In the genomic region with DNA sequence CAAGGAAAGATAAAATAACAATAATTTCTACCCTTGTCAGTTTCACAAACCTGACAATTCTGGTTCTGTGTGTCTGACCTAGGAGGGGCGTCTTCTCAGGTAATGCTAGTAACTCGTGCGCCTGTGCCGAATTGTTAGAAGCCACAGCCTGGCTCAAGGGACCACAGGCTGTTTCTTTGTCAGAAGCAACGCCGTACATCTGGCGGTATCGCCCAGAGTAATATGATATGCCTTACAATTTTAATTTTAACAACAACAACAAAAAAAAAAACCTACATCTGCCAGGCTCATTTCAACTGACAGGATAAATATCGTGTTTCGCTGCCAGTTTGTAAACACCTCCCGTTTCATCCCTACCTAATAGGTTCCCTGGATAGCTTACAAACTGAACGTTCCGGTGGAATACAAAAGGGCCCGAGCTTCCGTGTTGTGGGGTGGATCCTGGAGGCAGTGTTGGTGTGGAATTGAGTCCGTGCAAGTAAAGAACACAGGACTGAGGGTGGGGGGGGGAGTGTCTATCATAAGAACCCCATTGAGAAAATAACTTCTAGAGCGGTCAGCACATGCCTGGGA, we compare ENCODE assay signal across 19 mouse cellular contexts.
DNase-seq lines count a peak whose midpoint lies in the region; ATAC-seq and TF ChIP-seq lines count a peak whose summit lies in the region.
"Had no signal": no experiment of that assay in that cellular context is flagged by ENCODE, and none has a peak within 500 bp of the region (broad histone marks: within the 10 kb centered on the region; RNA-seq: fewer than 3 reads in every experiment).

No protein-coding gene starts in this region.

- H3K4me3 ChIP-seq in embryonic facial prominence, embryonic 11.5 days (ENCODE audit: low read depth, low read length), result no peak overlapping the region
- H3K4me3 ChIP-seq in embryonic facial prominence, embryonic 10.5 days, result no peak overlapping the region
- no peak overlapping the region for H3K4me3 ChIP-seq in forebrain, postnatal 0 days (ENCODE audit: low read depth, low read length)
- H3K4me3 ChIP-seq in forebrain, embryonic 12.5 days (replicated peaks), result no peak overlapping the region
- H3K4me3 ChIP-seq in midbrain, embryonic 14.5 days (replicated peaks; ENCODE audit: low read depth, low read length), result no peak overlapping the region
- no peak overlapping the region for H3K4me3 ChIP-seq in midbrain, embryonic 15.5 days
- no peak overlapping the region for H3K4me3 ChIP-seq in embryonic facial prominence, embryonic 14.5 days (ENCODE audit: low read depth, low read length)
- H3K4me3 ChIP-seq: heart, embryonic 12.5 days had no signal

- no peaks in the 10 kb centered on the region for H3K27me3 ChIP-seq in embryonic facial prominence, embryonic 11.5 days (ENCODE audit: control insufficient read depth, insufficient read depth, low read length)
- no peaks in the 10 kb centered on the region for H3K27me3 ChIP-seq in embryonic facial prominence, embryonic 10.5 days (replicated peaks; ENCODE audit: low read depth, poor library complexity, severe bottlenecking)
- H3K27me3 ChIP-seq in forebrain, postnatal 0 days (ENCODE audit: insufficient read depth, low read length), result no peaks in the 10 kb centered on the region
- H3K27me3 ChIP-seq in forebrain, embryonic 12.5 days, result no peaks in the 10 kb centered on the region
- H3K27me3 ChIP-seq in midbrain, embryonic 14.5 days (ENCODE audit: control insufficient read depth, insufficient read depth, low read length), result no peaks in the 10 kb centered on the region
- H3K27me3 ChIP-seq in midbrain, embryonic 15.5 days (replicated peaks), result no peaks in the 10 kb centered on the region
- H3K27me3 ChIP-seq in embryonic facial prominence, embryonic 14.5 days (replicated peaks; ENCODE audit: control insufficient read depth, insufficient read depth, low read length), result no peaks in the 10 kb centered on the region
- H3K27me3 ChIP-seq: heart, embryonic 12.5 days had no signal

- ATAC-seq in embryonic facial prominence, embryonic 11.5 days (replicated peaks; ENCODE audit: insufficient number of reproducible peaks, low FRiP score, low TSS enrichment, low read depth), result no peak
- no peak for ATAC-seq in forebrain, postnatal 0 days
- ATAC-seq in forebrain, embryonic 12.5 days (ENCODE audit: low FRiP score), result no peak
- no peak for ATAC-seq in midbrain, embryonic 14.5 days (ENCODE audit: low FRiP score, low TSS enrichment)
- ATAC-seq in midbrain, embryonic 15.5 days (replicated peaks), result no peak
- ATAC-seq in embryonic facial prominence, embryonic 14.5 days (ENCODE audit: low read depth), result peak; percentile 70; the same call in 1 of the 2 replicates
- ATAC-seq: CD4-positive, CD25-positive, alpha-beta regulatory T cell, adult 4 months; hindbrain, embryonic 16.5 days; inflammation-experienced regulatory T-cells, adult 6 months; intestine, postnatal 0 days had no signal

- H3K9me3 ChIP-seq in embryonic facial prominence, embryonic 11.5 days (replicated peaks; ENCODE audit: control insufficient read depth, low read length), result no peaks in the 10 kb centered on the region
- H3K9me3 ChIP-seq in embryonic facial prominence, embryonic 10.5 days, result no peaks in the 10 kb centered on the region
- H3K9me3 ChIP-seq in forebrain, postnatal 0 days (ENCODE audit: low read length), result no peaks in the 10 kb centered on the region
- no peaks in the 10 kb centered on the region for H3K9me3 ChIP-seq in forebrain, embryonic 12.5 days
- no peaks in the 10 kb centered on the region for H3K9me3 ChIP-seq in midbrain, embryonic 14.5 days (ENCODE audit: control insufficient read depth, low read length)
- no peaks in the 10 kb centered on the region for H3K9me3 ChIP-seq in midbrain, embryonic 15.5 days
- no peaks in the 10 kb centered on the region for H3K9me3 ChIP-seq in embryonic facial prominence, embryonic 14.5 days (ENCODE audit: control insufficient read depth, low read length)
- H3K9me3 ChIP-seq: heart, embryonic 12.5 days had no signal

- DNase-seq in embryonic facial prominence, embryonic 11.5 days (ENCODE audit: low spot score), result peak; percentile 11
- DNase-seq in embryonic facial prominence, embryonic 10.5 days (ENCODE audit: low spot score), result no peak
- peak; percentile 13 for DNase-seq in forebrain, postnatal 0 days
- DNase-seq in midbrain, embryonic 14.5 days, result peak; percentile 28
- peak; percentile 51 for DNase-seq in embryonic facial prominence, embryonic 14.5 days (ENCODE audit: low spot score)
- DNase-seq in thymus, postnatal 14 days, result no peak
- DNase-seq: adrenal gland, postnatal 14 days; B cell, adult 2 months; cerebellum, adult 2 months; cerebellum, postnatal 10 days; gastrocnemius, postnatal 10 days; kidney, adult 8-10 months had no signal

- TF ChIP-seq CTCF in forebrain, postnatal 0 days (IDR thresholded peaks at IDR 0.05; ENCODE audit: low read depth), result no peak

- no peak overlapping the region for H3K9ac ChIP-seq in embryonic facial prominence, embryonic 11.5 days (replicated peaks; ENCODE audit: low read length)
- H3K9ac ChIP-seq in forebrain, postnatal 0 days, result no peak overlapping the region
- no peak overlapping the region for H3K9ac ChIP-seq in forebrain, embryonic 12.5 days
- no peak overlapping the region for H3K9ac ChIP-seq in midbrain, embryonic 14.5 days (replicated peaks; ENCODE audit: low read length)
- H3K9ac ChIP-seq in midbrain, embryonic 15.5 days, result no peak overlapping the region
- no peak overlapping the region for H3K9ac ChIP-seq in embryonic facial prominence, embryonic 14.5 days (ENCODE audit: low read depth, low read length)
- H3K9ac ChIP-seq: heart, embryonic 12.5 days had no signal

- H3K27ac ChIP-seq in embryonic facial prominence, embryonic 11.5 days (replicated peaks; ENCODE audit: low read depth, low read length), result no peak overlapping the region
- H3K27ac ChIP-seq in embryonic facial prominence, embryonic 10.5 days (replicated peaks), result no peak overlapping the region
- 0 out of 2 replicates have a peak overlapping the region, but pooled peaks have one; percentile 21 for H3K27ac ChIP-seq in forebrain, postnatal 0 days (ENCODE audit: low read depth, low read length)
- H3K27ac ChIP-seq in forebrain, embryonic 12.5 days, result no peak overlapping the region
- no peak overlapping the region for H3K27ac ChIP-seq in midbrain, embryonic 14.5 days (replicated peaks; ENCODE audit: low read depth, low read length)
- H3K27ac ChIP-seq in midbrain, embryonic 15.5 days, result no peak overlapping the region
- H3K27ac ChIP-seq in embryonic facial prominence, embryonic 14.5 days (replicated peaks; ENCODE audit: low read depth, low read length), result no peak overlapping the region

- no peaks in the 10 kb centered on the region for H3K4me1 ChIP-seq in embryonic facial prominence, embryonic 11.5 days (ENCODE audit: control insufficient read depth, insufficient read depth, low read length)
- 0 out of 2 replicates have a peak, but pooled peaks cover 8% of the 10 kb centered on the region for H3K4me1 ChIP-seq in embryonic facial prominence, embryonic 10.5 days
- no peaks in the 10 kb centered on the region for H3K4me1 ChIP-seq in forebrain, postnatal 0 days (ENCODE audit: insufficient read depth)
- H3K4me1 ChIP-seq in forebrain, embryonic 12.5 days, result peaks cover 5% of the 10 kb centered on the region
- no peaks in the 10 kb centered on the region for H3K4me1 ChIP-seq in midbrain, embryonic 14.5 days (ENCODE audit: control insufficient read depth, insufficient read depth, low read length)
- H3K4me1 ChIP-seq in midbrain, embryonic 15.5 days, result no peaks in the 10 kb centered on the region
- H3K4me1 ChIP-seq in embryonic facial prominence, embryonic 14.5 days (ENCODE audit: control insufficient read depth, insufficient read depth, low read length), result no peaks in the 10 kb centered on the region; the same call in 1 of the 2 replicates

- 66% methylated on average over 17 of the region's 17 CpGs for WGBS in embryonic facial prominence, embryonic 11.5 days
- 77% methylated on average over 17 of the region's 17 CpGs for WGBS in embryonic facial prominence, embryonic 10.5 days
- 53% methylated on average over 17 of the region's 17 CpGs for WGBS in forebrain, postnatal 0 days
- 86% methylated on average over 17 of the region's 17 CpGs for WGBS in forebrain, embryonic 12.5 days
- WGBS in midbrain, embryonic 14.5 days, result 82% methylated on average over 17 of the region's 17 CpGs
- 80% methylated on average over 17 of the region's 17 CpGs for whole genome bisulfite sequencing in midbrain, embryonic 15.5 days
- 57% methylated on average over 17 of the region's 17 CpGs for WGBS in embryonic facial prominence, embryonic 14.5 days

- H3K4me2 ChIP-seq in embryonic facial prominence, embryonic 11.5 days (ENCODE audit: low read depth, low read length), result no peak overlapping the region
- H3K4me2 ChIP-seq in forebrain, postnatal 0 days (ENCODE audit: low read depth), result no peak overlapping the region
- no peak overlapping the region for H3K4me2 ChIP-seq in forebrain, embryonic 12.5 days
- H3K4me2 ChIP-seq in midbrain, embryonic 14.5 days (ENCODE audit: low read length), result no peak overlapping the region
- H3K4me2 ChIP-seq in midbrain, embryonic 15.5 days, result no peak overlapping the region
- 0 out of 2 replicates have a peak overlapping the region, but pooled peaks have one; percentile 11 for H3K4me2 ChIP-seq in embryonic facial prominence, embryonic 14.5 days (ENCODE audit: low read depth, low read length)
- H3K4me2 ChIP-seq: heart, embryonic 12.5 days had no signal

- no peaks in the 10 kb centered on the region for H3K36me3 ChIP-seq in embryonic facial prominence, embryonic 11.5 days (replicated peaks; ENCODE audit: control insufficient read depth, insufficient read depth, low read depth, low read length)
- no peaks in the 10 kb centered on the region for H3K36me3 ChIP-seq in embryonic facial prominence, embryonic 10.5 days (replicated peaks)
- H3K36me3 ChIP-seq in forebrain, postnatal 0 days (ENCODE audit: insufficient read depth), result no peaks in the 10 kb centered on the region
- no peaks in the 10 kb centered on the region for H3K36me3 ChIP-seq in forebrain, embryonic 12.5 days (replicated peaks)
- no peaks in the 10 kb centered on the region for H3K36me3 ChIP-seq in midbrain, embryonic 14.5 days (ENCODE audit: control insufficient read depth, insufficient read depth, low read length)
- no peaks in the 10 kb centered on the region for H3K36me3 ChIP-seq in midbrain, embryonic 15.5 days (replicated peaks)
- H3K36me3 ChIP-seq in embryonic facial prominence, embryonic 14.5 days (ENCODE audit: control insufficient read depth, insufficient read depth, low read length), result no peaks in the 10 kb centered on the region

Comparison
In these comparisons a context has a peak if more than half of its experiments do, and no peak if none do; other contexts are left out.
1. DNase-seq: peak in embryonic facial prominence, embryonic 11.5 days (single experiment), forebrain, postnatal 0 days (single experiment), midbrain, embryonic 14.5 days (single experiment) and embryonic facial prominence, embryonic 14.5 days (single experiment); none in embryonic facial prominence, embryonic 10.5 days (single experiment) and thymus, postnatal 14 days (single experiment).